Mouse (Mus musculus) T-helper 17 cell (primary cell): ENCODE results near the gene Fbxw2.
"Not testable (repeated sequence)": the region's sequence is repeated elsewhere in the genome, so short reads cannot be mapped to it uniquely, and the experiment has no call there.

ENCODE experiments used
- in situ Hi-C, 2 experiments: fragments of 300-600 bp; cut with MboI, MseI; formaldehyde crosslinking; loops; 1 replicate in 1 of 2; 2 replicates in 1 of 2; pipeline ENCODE4 v1.15.1; 2025; ENCODE audit warnings: high pct_unique_total_duplicates in 2 of 2

The Fbxw2 gene

DNA sequence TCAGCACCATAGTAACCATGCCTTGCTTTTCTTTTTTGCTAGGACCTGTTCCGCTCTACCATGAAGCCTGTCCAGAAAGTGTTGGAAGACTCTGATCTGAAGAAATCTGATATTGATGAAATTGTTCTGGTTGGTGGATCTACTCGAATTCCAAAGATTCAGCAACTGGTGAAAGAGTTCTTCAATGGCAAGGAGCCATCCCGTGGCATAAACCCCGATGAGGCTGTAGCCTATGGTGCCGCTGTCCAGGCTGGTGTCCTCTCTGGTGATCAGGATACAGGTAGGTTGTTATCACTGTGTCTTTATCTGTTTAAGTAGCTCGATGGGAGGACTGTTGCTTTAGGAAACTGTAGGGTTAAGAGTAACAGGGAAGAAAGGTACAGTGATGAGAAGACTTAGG, 51.6 kb downstream of the Fbxw2 start:
- in situ Hi-C loops: loop anchor here in 1 of 2 experiments (10.0 kb wide), 1 partner anchor 1810 kb away; the partner anchor contains the start of genes Lrsam1 and Rpl12

DNA sequence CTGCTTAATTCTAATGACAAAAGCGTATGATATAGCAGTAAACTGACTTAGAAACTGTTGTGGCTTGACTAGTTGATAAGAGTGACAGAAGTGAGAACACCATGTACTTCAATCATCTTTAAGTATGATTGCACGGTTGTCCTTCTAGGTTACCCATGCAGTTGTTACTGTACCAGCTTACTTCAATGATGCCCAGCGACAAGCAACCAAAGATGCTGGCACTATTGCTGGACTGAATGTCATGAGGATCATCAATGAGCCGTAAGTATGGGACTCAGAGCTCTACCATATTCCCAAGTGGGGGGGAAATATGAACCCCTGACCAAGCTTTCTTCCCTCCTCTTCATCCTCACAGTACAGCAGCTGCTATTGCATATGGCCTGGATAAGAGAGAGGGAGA, 52.4 kb downstream of the Fbxw2 start:
- in situ Hi-C loops: loop anchor here in 1 of 2 experiments (10.0 kb wide), 1 partner anchor 1809 kb away; the partner anchor contains the start of genes Lrsam1 and Rpl12

DNA sequence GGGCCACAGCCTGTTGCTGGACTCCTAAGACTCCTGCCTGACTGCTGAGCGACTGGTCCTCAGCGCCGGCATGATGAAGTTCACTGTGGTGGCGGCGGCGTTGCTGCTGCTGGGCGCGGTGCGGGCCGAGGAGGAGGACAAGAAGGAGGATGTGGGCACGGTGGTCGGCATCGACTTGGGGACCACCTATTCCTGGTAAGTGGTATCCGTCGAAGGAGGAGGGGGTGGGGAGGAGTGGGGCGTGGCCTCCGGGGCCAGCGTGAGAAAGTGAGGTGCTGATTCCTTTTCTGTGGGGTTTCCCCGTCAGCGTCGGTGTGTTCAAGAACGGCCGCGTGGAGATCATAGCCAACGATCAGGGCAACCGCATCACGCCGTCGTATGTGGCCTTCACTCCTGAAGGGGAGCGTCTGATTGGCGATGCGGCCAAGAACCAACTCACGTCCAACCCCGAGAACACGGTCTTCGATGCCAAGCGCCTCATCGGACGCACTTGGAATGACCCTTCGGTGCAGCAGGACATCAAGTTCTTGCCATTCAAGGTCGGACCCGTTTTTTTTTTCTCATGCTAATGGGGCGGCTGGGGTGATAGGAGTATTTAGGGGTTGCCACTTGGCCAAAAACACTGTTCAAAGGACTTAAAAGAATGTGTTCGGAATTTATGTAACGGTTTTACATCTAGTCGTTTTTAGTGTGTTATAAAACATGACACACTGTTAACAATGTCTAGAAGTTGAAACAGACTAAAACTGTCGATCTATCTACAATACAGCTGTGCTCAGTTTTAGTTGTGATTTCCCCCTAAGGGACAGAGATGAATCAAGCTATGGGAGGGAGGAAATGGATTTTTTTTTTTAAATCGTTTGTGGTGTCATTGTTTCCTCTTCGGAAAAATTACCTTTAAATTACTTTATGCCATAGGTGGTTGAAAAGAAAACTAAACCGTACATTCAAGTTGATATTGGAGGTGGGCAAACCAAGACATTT, 53.6 kb downstream of the Fbxw2 start:
- in situ Hi-C loops: loop anchor here in 1 of 2 experiments (10.0 kb wide), 1 partner anchor 1808 kb away; the partner anchor contains the start of genes Lrsam1 and Rpl12

DNA sequence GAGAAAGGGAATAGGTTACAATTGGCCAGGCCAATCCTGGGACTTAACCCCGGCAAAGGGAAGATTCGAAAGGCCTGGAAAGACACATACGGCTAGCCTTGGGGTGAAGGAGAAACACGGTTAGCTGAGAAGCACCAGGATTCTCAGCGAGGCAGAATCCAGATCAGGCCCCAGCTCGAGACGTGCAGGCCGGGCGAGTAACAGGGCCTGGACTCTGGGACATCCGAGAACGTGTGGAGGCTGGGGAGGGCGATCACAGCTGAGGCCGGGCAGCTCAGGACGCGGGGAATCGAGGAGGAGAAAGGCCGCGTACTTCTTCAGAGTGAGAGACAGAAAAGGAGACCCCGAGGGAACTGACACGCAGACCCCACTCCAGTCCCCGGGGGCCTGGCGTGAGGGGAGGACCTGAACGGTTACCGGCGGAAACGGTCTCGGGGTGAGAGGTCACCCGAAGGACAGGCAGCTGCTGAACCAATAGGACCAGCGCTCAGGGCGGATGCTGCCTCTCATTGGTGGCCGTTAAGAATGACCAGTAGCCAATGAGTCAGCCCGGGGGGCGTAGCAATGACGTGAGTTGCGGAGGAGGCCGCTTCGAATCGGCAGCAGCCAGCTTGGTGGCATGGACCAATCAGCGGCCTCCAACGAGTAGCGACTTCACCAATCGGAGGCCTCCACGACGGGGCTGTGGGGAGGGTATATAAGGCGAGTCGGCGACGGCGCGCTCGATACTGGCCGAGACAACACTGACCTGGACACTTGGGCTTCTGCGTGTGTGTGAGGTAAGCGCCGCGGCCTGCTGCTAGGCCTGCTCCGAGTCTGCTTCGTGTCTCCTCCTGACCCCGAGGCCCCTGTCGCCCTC, 54.5 kb downstream of the Fbxw2 start, which contains the start of gene Hspa5:
Gene Hspa5, plus strand, starts transcription at position 603 of the 859 bp plus-strand sequence.
- in situ Hi-C loops: loop anchor here in 1 of 2 experiments (10.0 kb wide), 1 partner anchor 1807 kb away; the partner anchor contains the start of genes Lrsam1 and Rpl12

DNA sequence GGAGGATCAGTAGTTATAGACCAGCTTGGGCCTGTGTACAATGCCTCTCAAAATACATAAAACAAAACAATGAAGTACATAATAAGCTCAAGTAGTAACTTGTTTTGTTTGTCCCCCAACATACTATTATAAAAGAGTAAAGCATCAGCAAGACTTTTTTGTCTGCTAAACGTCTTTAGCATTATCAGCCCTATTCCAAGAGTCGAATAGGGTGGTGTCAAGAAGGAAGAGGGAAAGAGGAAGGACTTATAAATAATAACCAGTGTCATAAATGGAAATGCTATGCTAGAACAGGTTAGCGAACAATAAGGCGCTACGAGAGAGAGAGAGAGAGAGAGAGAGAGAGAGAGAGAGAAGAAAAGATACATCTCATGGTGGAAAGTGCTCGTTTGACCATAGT, 55.2 kb downstream of the Fbxw2 start:
- in situ Hi-C loops: loop anchor here in 1 of 2 experiments (10.0 kb wide), 1 partner anchor 1806 kb away; the partner anchor contains the start of genes Lrsam1 and Rpl12

DNA sequence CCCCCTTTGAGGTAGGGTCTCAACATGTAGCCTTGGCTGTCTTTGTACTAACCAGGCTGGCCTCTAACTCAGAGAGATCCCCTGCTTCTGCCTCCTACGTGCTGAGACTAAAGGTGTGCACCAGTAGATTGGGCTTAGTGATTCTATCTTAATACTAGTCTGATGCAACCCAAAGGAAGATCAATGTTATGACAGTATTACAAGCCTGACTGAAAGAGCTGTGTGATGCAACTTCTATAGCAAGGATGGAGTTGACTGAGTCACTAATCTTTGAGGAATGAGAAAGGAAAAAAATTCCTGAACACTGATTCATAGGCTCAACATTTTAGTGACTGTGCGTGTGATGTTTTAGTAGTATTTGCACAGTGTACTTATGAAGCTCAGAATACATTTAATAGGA, 56.1 kb downstream of the Fbxw2 start:
- in situ Hi-C loops: loop anchor here in 1 of 2 experiments (10.0 kb wide), 1 partner anchor 1805 kb away; the partner anchor contains the start of genes Lrsam1 and Rpl12

DNA sequence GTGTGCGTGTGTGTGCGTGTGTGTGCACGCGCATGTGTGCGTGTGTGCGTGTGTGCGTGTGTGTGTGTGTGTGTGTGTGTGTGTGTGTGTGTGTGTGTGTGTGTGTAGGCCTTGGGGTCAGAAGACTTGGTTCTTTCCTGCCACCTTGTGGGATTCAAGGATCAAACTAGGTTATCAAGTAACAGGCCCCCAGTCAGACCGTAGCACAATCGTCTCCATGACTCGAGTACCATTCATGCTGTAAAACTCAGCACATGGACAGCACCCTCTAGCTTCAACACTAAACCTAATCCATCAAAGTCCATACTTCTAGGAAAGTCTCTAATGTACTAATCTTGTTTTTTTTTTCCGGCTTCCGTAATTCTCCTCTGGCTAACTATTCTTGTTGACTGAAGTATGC, 61.3 kb downstream of the Fbxw2 start:
- in situ Hi-C loops: no loop called here

DNA sequence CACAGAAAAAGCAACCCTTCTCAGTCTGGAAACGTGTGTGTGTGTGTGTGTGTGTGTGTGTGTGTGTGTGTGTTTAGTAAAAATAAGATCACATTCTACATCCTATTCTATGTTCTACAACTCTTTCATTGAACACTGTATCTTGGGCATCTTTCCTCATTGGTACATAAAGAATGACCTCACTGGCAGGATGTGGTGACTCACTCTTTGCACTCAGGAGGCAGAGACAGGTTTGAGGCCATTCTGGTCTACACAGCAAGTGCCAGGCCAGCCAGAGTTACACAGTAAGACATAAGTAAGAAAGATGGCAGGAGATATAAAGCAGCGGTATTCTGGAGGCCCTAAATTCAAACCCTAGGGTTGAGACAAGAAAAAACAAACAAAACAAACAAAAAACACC, 63.2 kb downstream of the Fbxw2 start:
- in situ Hi-C loops: no loop called here

DNA sequence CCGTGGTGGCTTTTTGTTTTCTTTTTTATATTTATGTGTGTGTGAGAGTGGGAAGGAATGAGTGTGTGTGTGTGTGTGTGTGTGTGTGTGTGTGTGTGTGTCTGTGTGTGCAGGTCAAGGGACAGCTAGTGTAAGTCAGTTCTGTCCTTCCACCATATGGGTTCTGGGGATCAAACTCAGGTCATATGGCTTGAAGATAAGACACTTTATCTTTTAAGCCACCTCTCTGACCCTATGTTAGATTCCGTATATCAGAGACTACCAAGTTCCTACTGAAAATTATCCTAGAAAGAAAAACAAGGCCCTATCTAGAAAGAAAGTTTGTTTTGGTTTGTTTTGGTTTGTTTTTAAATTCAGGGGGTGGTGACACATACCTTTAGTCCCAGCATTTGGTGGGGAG, 63.9 kb downstream of the Fbxw2 start:
- in situ Hi-C loops: no loop called here

DNA sequence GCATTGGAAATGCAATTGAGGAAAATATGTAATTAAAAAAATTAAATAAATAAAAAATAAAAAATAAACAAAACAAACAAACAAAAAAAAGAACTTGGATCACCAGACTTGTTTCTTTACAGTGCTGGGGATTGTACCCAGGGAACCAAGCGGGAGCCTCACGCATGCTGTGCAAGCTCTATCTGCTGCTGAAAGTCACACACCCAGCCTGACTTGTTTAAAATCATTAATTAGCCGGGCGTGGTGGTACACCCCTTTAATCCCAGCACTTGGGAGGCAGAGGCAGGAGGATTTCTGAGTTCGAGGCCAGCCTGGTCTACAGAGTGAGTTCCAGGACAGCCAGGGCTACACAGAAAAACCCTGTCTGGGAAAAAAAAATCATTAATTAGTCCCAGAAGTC, 64.8 kb downstream of the Fbxw2 start:
- in situ Hi-C loops: not testable (repeated sequence)

DNA sequence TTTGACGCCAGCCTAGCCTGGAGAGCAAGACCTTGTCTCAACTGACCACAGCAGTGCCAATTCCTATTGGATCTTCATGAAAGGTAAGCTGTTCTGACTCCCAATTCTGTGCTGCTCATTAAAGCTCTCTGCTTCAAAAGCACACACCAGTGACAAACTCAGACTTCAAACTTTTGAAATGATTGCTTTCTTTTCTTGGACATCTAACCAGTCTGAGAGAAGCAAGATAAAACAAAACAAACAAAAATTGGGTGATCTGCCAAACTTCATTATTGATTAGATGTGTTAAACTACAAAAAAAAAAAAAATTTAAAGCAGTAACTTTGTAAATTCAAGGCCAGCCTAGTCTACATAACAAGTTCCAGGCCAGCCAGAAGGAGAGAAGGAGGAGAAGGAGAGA, 68.8 kb downstream of the Fbxw2 start:
- in situ Hi-C loops: no loop called here

DNA sequence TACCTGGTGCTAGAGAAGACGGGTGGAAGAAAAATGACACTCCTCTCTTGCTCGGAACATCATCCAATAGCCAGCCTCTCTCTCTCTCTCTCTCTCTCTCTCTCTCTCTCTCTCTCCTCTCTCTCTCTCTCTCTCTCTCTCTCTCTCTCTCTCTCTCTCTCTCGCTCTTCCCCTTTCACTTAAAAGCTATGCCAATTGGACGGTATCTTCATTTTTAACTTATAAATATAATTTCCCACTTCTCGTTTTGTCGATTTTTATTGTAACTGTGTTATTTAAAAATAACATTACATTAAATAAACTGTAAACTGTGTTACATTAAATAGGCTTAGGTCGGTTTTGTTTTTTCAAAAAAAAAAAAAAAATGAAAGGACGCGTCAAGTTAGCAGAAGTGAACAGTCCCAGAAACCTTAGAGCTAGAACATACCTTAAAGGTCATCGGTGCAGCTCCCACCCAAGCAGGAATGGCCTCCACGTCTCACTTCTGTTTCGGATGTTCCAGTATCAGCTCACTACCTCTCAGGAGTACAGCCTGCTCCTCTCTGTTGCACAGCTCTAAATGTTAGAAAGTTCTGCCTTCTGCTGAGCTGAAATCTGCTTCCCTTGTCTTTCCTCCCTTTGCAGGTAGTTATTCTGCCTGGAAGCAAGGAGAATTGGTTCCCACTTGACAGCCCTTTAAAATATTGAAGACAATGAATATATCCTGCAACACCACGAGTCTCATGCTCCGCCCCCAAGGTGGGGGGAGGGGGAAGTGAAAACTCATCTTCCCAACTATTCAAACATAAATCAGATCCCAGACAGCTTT, 71.4 kb downstream of the Fbxw2 start, which contains the start of gene Gapvd1:
Gene Gapvd1, minus strand, starts transcription at position 682 of the 808 bp plus-strand sequence.
- in situ Hi-C loops: no loop called here
